Mouse (Mus musculus): ENCODE results near the gene Sec23a.
"Not testable (repeated sequence)": the region's sequence is repeated elsewhere in the genome, so short reads cannot be mapped to it uniquely, and the experiment has no call there.

Gene Sec23a

GRCm38 (mm10) chr12:58985766-58986165 is 26.1 kb downstream of the Sec23a start:
- no peak for DNase-seq (ENCODE audit: low spot score in 2 of 2)

- not testable (repeated sequence) for DNase-seq (ENCODE audit: low spot score in 2 of 2)
Measured at GRCm38 (mm10) chr12:58981178-58981661, 30.6 kb downstream of the Sec23a start.

GRCm38 (mm10) chr12:58976966-58977365 is 34.9 kb downstream of the Sec23a start:
- DNase-seq (ENCODE audit: low spot score in 2 of 2), result no peak

- peak in 1 of 2 experiments; percentile 25 for DNase-seq (ENCODE audit: low spot score in 2 of 2)
Measured at GRCm38 (mm10) chr12:58964583-58964982, 47.2 kb downstream of the Sec23a start.

- DNase-seq (ENCODE audit: low spot score in 2 of 2), result no peak
Measured at GRCm38 (mm10) chr12:58960844-58961243, 51.0 kb downstream of the Sec23a start.

GRCm38 (mm10) chr12:58956624-58957023 is 55.2 kb downstream of the Sec23a start:
- DNase-seq (ENCODE audit: low spot score in 2 of 2), result no peak

GRCm38 (mm10) chr12:58956162-58956561 is 55.7 kb downstream of the Sec23a start:
- DNase-seq (ENCODE audit: low spot score in 2 of 2), result no peak

GRCm38 (mm10) chr12:58947879-58948278 is 63.9 kb downstream of the Sec23a start:
- DNase-seq (ENCODE audit: low spot score in 2 of 2), result no peak

- peak; percentile 16 to 65 for DNase-seq (ENCODE audit: low spot score in 2 of 2)
Measured at GRCm38 (mm10) chr12:58947231-58947630, 64.6 kb downstream of the Sec23a start.

- DNase-seq (ENCODE audit: low spot score in 2 of 2), result no peak
Measured at GRCm38 (mm10) chr12:58942544-58942943, 69.3 kb downstream of the Sec23a start.

- no peak for DNase-seq (ENCODE audit: low spot score in 2 of 2)
Measured at GRCm38 (mm10) chr12:58934580-58934979, 77.2 kb downstream of the Sec23a start.

- DNase-seq (ENCODE audit: low spot score in 2 of 2), result no peak
Measured at GRCm38 (mm10) chr12:58924996-58925395, 86.8 kb downstream of the Sec23a start.

GRCm38 (mm10) chr12:58924025-58924424 is 87.8 kb downstream of the Sec23a start:
- peak; percentile 35 to 65 for DNase-seq (ENCODE audit: low spot score in 2 of 2)

GRCm38 (mm10) chr12:58920775-58921174 is 91.0 kb downstream of the Sec23a start:
- DNase-seq (ENCODE audit: low spot score in 2 of 2), result no peak

- DNase-seq (ENCODE audit: low spot score in 2 of 2), result no peak
Measured at GRCm38 (mm10) chr12:58919516-58919915, 92.3 kb downstream of the Sec23a start.

GRCm38 (mm10) chr12:58909826-58910225 is 102.0 kb downstream of the Sec23a start:
- no peak for DNase-seq (ENCODE audit: low spot score in 2 of 2)

Data from frontal cortex, postnatal 14 days (tissue).